Mouse (Mus musculus): ENCODE data around the gene Pop5.

Gene Pop5

DNA sequence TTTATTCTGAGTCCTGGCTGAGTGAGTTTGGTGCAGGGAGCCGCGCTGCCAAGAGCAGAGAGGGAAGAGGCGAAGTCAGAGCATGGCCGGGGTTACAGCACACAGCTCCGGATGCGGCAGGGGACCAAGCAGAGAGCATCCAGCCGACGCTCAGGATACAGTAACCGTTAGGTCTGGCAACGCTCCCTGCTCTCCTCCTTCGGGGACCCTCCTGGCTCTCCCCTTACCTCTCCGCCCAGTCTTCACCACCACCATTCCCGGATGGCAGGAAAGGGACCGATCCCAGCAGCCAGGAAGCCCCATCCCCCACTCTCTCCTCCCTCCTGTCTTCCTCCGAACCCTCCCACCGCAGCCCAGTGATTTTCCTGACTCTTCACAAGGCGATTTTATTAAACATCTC, 20.8 kb upstream of the Pop5 start:
- in situ Hi-C loops (cut with MboI, MseI): no loop called here

DNA sequence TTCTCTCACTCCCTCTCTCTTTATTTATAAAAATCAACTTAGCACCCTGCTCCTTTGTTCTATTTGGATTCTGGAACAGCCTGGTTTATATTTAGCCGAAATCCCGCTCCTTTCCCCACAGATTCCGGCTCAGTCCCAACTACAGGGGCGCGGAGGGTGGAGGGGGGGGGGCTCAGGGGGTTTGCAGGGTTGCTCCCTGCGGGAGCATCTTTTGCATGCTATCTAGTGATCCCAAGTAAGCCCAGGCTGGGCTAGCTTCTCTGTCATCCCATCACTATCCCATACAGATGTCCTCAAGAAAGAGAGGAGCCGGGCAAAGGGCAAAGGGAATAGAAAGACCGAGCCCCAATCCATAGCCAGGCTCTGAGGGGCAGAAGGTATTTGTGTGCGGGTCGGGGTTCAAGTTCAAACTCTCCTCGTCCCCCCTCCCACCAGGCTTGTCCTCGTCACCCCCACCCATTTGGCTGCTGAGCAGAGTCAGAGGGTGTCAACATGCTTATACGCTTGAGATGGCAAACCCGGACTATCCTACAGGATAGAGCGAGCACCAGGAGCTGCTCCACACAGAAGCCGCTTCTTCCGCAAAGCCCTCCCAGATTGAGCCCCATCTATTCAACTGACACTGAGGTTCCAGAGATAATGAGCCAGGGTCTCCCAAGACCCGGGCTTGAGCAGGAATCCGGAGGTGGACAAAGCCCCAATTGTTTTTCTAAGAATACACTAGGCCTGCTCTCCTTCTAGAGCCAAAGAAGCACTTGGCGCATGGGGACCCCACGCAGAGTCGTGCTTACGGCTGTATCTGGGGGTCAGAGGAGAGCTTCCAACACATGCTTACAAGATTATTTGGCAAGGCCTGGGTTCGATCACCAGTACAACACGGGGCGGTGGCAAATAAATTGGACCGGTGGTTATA, 20.1 kb upstream of the Pop5 start:
- in situ Hi-C loops (cut with MboI, MseI): no loop called here

GRCm38 (mm10) chr5:115217998-115218397, 17.6 kb upstream of the Pop5 start:
- in situ Hi-C loops (cut with MboI, MseI): no loop called here

- in situ Hi-C loops (cut with MboI, MseI): no loop called here
These were observed 14.6 kb upstream of the Pop5 start for GRCm38 (mm10) chr5:115220931-115221640.

GRCm38 (mm10) chr5:115222485-115222884, 13.2 kb upstream of the Pop5 start:
- in situ Hi-C loops (cut with MboI, MseI): no loop called here

- in situ Hi-C loops (cut with MboI, MseI): loop anchor here (5.0 kb wide), 1 partner anchor 44 kb away; no protein-coding TSS in a partner anchor
These were observed 4.6 kb upstream of the Pop5 start for GRCm38 (mm10) chr5:115230830-115231551.

GRCm38 (mm10) chr5:115231552-115232120, 4.0 kb upstream of the Pop5 start:
- in situ Hi-C loops (cut with MboI, MseI): loop anchor here (5.0 kb wide), 1 partner anchor 44 kb away; no protein-coding TSS in a partner anchor

DNA sequence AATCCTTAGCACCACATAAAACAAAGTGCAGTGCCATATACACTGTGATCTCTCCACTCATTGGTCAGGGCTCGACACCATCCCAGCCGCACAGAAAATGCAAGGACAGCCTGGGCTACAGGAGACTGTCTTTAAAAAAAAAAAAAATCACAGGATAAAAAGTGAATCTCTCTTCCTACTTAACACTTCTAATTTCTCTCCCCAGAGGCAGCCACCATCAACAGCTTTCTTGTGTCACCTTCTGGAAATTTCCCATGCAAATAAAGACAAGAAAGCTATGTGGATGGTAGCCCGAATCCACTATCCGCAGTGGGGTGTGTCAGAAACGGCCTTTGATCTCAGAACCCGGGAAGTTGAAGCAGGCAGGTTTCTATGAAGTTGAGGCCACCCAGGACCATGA, 3.1 kb upstream of the Pop5 start:
- in situ Hi-C loops (cut with MboI, MseI): loop anchor here (5.0 kb wide), 1 partner anchor 45 kb away; no protein-coding TSS in a partner anchor

DNA sequence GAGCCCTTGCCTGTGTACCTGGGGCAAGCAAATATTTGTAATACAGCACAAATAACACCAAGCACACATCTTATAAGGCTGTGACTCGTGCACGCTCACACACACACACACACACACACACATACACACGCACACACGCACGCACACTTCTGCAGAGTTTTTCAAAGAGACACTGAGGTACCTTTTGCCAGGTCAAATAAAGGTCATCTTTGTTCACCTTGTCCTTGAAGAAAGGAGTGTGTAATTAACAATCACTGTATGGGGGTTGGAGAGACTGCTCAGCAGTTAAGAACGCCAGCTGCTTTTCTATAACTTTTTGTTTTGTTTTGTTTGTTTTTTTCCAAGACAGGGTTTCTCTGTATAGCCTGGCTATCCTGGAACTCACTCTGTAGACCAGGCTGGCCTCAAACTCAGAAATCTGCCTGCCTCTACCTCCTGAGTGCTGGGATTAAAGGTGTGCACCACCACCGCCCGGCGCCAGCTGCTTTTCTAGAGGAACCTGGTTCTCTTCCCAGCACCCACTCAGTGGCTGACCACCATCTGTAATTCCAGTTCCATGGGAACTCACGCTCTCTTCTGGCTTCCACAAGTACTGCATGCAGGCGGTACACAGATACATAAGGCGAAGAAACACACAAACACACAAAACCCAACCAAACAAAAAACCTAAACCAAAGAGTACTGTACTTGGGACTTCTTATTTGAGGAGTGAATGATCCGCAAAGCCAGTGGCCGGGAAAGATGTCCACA, 2.4 kb upstream of the Pop5 start:
- in situ Hi-C loops (cut with MboI, MseI): loop anchor here (5.0 kb wide), 1 partner anchor 46 kb away; no protein-coding TSS in a partner anchor

DNA sequence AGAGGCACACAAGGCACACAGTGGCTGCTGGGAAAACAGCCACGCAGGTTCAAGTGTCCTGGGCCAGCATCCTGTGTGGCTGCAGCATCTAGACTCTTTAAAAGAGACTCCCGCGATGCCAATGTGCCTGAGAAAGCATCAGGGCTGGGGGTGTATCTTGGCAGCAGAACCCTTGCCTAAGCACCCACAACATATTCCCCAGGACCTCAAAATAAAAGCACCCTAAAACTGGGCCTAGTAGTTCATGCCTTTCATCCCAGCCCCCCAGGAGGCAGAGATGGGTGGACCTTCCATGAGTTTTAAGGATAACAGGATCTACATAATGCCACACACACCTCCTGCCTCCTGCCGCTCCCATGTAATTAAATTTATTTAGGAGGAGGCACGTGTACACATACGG, 1.1 kb upstream of the Pop5 start:
- in situ Hi-C loops (cut with MboI, MseI): loop anchor here (5.0 kb wide), 1 partner anchor 47 kb away; no protein-coding TSS in a partner anchor

GRCm38 (mm10) chr5:115235323-115235771, 289 bp upstream of the Pop5 start:
- in situ Hi-C loops (cut with MboI, MseI): loop anchor here (5.0 kb wide), 3 partner anchors 68 to 258 kb away; no protein-coding TSS in a partner anchor

DNA sequence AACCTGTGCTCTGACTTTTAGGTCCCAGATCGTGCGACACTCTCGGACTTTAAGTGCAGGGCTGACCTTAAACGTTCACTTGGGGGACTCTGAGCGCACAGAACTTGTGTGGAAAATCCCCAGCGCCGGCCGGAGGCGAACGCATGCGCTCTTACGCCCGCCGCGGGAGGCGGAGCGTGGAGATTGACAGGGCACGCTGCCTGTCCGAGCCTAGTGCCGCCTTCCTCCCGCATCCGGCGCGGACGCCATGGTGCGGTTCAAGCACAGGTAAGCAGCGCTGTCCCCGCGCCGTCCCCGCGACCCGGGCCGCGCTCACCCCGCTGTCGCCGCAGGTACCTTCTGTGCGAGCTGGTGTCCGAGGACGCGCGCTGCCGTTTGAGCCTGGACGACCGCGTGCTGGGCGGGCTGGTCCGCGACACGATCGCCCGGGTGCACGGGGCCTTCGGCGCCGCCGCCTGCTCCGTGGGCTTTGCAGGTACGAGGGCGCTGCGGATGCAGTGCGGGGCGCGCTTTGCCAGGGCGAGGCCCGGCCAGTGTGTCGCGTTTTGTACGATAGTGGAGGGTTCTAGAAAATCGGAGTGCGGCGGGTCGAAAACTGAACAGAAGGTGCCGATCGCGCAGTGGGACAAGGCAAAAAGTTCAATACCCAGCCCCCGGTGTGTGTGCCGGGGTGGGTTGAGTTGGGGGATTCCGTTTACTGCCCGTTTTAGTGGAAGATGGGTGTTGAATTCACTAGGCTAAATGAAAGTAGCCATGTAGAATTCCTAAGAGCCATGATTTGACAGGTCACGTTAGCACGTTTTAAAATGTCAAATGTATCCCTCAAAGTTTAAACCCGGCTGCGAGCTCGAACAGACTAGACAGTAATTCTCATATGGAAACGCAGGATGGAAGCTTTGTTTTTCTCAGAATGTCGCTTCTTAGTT, 2.4 kb downstream of the Pop5 start:
- in situ Hi-C loops (cut with MboI, MseI): loop anchor here (5.0 kb wide), 3 partner anchors 71 to 261 kb away; no protein-coding TSS in a partner anchor

DNA sequence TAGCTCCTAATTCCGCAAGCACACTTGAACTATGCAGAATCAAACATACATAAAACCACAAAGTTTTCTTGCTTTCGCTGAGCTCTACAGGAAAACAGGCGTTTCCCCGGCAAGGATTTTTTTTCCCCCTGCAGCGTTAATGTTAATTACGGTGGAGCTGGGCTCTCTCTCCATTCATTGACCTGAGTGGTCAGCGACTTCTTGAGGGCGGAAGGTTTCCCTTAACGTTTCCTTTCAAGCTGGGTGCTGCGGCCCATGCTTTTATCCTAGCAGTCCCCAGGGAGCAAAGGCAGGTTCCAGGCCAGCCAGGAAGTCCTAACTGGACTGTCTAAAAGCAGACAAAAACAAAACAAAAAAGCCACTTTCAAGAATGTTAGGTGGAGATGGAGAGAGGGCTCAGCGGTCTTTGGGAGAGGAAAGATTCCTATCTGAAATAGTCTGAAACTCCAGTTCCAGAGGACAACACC, 3.1 kb downstream of the Pop5 start:
- in situ Hi-C loops (cut with MboI, MseI): loop anchor here (5.0 kb wide), 3 partner anchors 71 to 261 kb away; no protein-coding TSS in a partner anchor

DNA sequence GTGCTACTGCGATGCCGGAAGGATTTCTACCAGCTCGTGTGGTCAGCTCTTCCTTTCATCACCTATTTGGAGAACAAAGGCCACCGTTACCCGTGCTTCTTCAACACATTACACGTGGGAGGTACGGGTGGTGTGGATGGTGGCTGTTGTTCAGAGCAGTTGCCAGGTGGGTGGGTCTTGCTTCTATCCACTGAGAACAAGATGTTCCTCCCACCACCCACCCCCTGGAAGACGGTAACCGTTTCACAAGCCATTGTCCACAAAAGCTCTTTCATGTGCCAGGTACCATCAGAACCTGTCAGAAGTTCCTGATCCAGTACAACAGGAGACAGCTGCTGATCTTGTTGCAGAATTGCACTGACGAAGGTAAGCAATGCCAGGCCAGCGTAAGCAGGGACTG, 4.6 kb downstream of the Pop5 start:
- in situ Hi-C loops (cut with MboI, MseI): no loop called here

DNA sequence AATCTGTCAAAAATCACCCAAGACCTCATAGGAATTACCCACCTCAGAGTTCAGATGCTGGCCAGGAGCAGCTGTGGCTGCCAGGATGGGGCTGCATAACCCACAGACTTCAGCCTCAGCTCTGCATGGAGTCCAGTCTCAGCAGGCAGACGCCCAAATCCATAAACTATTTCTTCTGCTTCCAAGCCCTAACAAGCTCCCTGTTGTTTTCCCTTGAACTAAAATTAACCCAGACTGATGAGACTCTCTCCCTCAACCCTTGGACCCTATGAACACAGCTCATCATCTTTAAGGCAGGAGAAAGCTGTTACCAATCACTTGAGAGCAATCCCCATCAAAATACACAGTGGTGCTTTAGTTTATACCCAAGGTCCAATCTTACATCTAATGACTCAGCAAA, 19.8 kb downstream of the Pop5 start:
- in situ Hi-C loops (cut with MboI, MseI): no loop called here

GRCm38 (mm10) chr5:115256909-115257546, 21.4 kb downstream of the Pop5 start:
- in situ Hi-C loops (cut with MboI, MseI): no loop called here

- in situ Hi-C loops (cut with MboI, MseI): no loop called here
These were observed 24.7 kb downstream of the Pop5 start for GRCm38 (mm10) chr5:115260356-115260755.

- in situ Hi-C loops (cut with MboI, MseI): no loop called here
These were observed 25.5 kb downstream of the Pop5 start for GRCm38 (mm10) chr5:115261141-115261540.

DNA sequence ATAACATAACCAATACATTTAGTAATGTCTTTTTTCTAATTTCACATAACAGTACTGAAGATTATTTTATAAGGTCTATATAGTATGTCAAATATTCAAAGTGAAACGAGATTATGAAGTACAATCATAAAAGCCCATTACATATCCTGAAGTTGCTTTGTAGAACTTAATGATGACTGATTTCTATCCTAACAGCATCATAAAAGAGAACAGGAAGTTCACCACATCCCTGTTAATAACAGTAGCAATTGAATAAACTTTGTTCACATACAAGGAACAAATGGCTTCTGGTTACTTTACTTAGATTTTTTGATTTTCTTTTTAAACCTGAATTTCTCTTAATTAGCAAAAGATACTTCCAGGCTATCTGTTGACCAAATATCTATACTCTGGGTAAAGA, 26.2 kb downstream of the Pop5 start:
- in situ Hi-C loops (cut with MboI, MseI): no loop called here
